In genomic region chr1:157974656-157975055, GRCm38 (mm10) we compare ENCODE assay signal across 27 mouse cellular contexts.
DNase-seq lines count a peak whose midpoint lies in the region; ATAC-seq and TF ChIP-seq lines count a peak whose summit lies in the region.
"Had no signal": no experiment of that assay in that cellular context is flagged by ENCODE, and none has a peak within 500 bp of the region (broad histone marks: within the 10 kb centered on the region; RNA-seq: fewer than 3 reads in every experiment).

No protein-coding gene starts in this region.

- H3K9ac ChIP-seq in forebrain, embryonic 13.5 days = no peak overlapping the region
- H3K9ac ChIP-seq: embryonic facial prominence, embryonic 12.5 days; embryonic facial prominence, embryonic 15.5 days; forebrain, embryonic 15.5 days; heart, embryonic 13.5 days; hindbrain, embryonic 14.5 days had no signal

- peaks cover 22% of the 10 kb centered on the region for H3K4me1 ChIP-seq in forebrain, embryonic 10.5 days
- peaks cover 29% of the 10 kb centered on the region for H3K4me1 ChIP-seq in forebrain, embryonic 13.5 days
- H3K4me1 ChIP-seq: embryonic facial prominence, embryonic 12.5 days; embryonic facial prominence, embryonic 15.5 days; heart, embryonic 13.5 days had no signal

- H3K4me3 ChIP-seq in forebrain, embryonic 10.5 days = no peak overlapping the region
- no peak overlapping the region for H3K4me3 ChIP-seq in forebrain, embryonic 13.5 days
- H3K4me3 ChIP-seq: embryonic facial prominence, embryonic 12.5 days; embryonic facial prominence, embryonic 15.5 days; forebrain, embryonic 15.5 days; heart, embryonic 10.5 days; heart, embryonic 13.5 days had no signal

- 84% methylated on average over 4 of the region's 4 CpGs for WGBS in forebrain, embryonic 10.5 days
- WGBS in forebrain, embryonic 13.5 days = 50% methylated on average over 4 of the region's 4 CpGs

- H3K9me3 ChIP-seq in forebrain, embryonic 10.5 days = no peaks in the 10 kb centered on the region
- H3K9me3 ChIP-seq in forebrain, embryonic 13.5 days (replicated peaks) = no peaks in the 10 kb centered on the region
- H3K9me3 ChIP-seq: embryonic facial prominence, embryonic 12.5 days; embryonic facial prominence, embryonic 15.5 days; forebrain, embryonic 15.5 days; heart, embryonic 10.5 days; heart, embryonic 13.5 days had no signal

- TF ChIP-seq CTCF in brain, embryonic 14.5 days (IDR thresholded peaks at IDR 0.05; ENCODE audit: borderline replicate concordance, extremely low read depth, insufficient read depth, insufficient read length) = no peak

- no peak for DNase-seq in forebrain, embryonic 10.5 days (ENCODE audit: extremely low spot score, low spot score)
- DNase-seq in retina, postnatal 1 day = peak; percentile 27
- no peak for DNase-seq in retina, embryonic 14.5 days (ENCODE audit: low spot score)
- peak; percentile 71 for DNase-seq in brain, embryonic 14.5 days (ENCODE audit: low read depth)
- DNase-seq in heart, adult 9 months (ENCODE audit: low spot score in 2 of 2) = no peak
- DNase-seq: adrenal gland, postnatal 10 days; adrenal gland, postnatal 36 days; B cell, adult 2 months; cerebellum, adult 11-12 months; cerebellum, adult 9-10 months; cerebellum, postnatal 25 days; gastrocnemius, postnatal 25 days; heart, adult 18-20 months; heart, postnatal 14 days; heart, postnatal 4 days; kidney, adult 18-20 months had no signal

- ATAC-seq in forebrain, embryonic 13.5 days = no peak
- ATAC-seq: forebrain, embryonic 15.5 days; hindbrain, postnatal 0 days; inflammation-experienced regulatory T-cells, adult 6 months; intestine, embryonic 16.5 days; Patski had no signal

- H3K27me3 ChIP-seq in forebrain, embryonic 10.5 days (ENCODE audit: poor library complexity, severe bottlenecking) = 0 out of 2 replicates have a peak, but pooled peaks cover 3% of the 10 kb centered on the region
- no peaks in the 10 kb centered on the region for H3K27me3 ChIP-seq in forebrain, embryonic 13.5 days
- H3K27me3 ChIP-seq: embryonic facial prominence, embryonic 12.5 days; embryonic facial prominence, embryonic 15.5 days; forebrain, embryonic 15.5 days; heart, embryonic 13.5 days; Patski had no signal

- 0 out of 2 replicates have a peak overlapping the region, but pooled peaks have one; percentile 11 for H3K27ac ChIP-seq in forebrain, embryonic 10.5 days
- H3K27ac ChIP-seq in forebrain, embryonic 13.5 days = no peak overlapping the region
- H3K27ac ChIP-seq: embryonic facial prominence, embryonic 12.5 days; embryonic facial prominence, embryonic 15.5 days; forebrain, embryonic 15.5 days; heart, embryonic 10.5 days; heart, embryonic 13.5 days; hindbrain, embryonic 14.5 days; hindbrain, postnatal 0 days had no signal

- no peaks in the 10 kb centered on the region for H3K36me3 ChIP-seq in forebrain, embryonic 10.5 days (replicated peaks)
- no peaks in the 10 kb centered on the region for H3K36me3 ChIP-seq in forebrain, embryonic 13.5 days (ENCODE audit: poor library complexity, severe bottlenecking)
- H3K36me3 ChIP-seq: embryonic facial prominence, embryonic 12.5 days; embryonic facial prominence, embryonic 15.5 days; forebrain, embryonic 15.5 days; heart, embryonic 10.5 days; heart, embryonic 13.5 days had no signal

- no peak for TF ChIP-seq POLR2A in brain, embryonic 14.5 days (IDR thresholded peaks at IDR 0.05; ENCODE audit: borderline replicate concordance, extremely low read depth, insufficient read depth, insufficient read length, poor library complexity, severe bottlenecking)

- H3K4me2 ChIP-seq in forebrain, embryonic 13.5 days = no peak overlapping the region
- H3K4me2 ChIP-seq: embryonic facial prominence, embryonic 12.5 days; embryonic facial prominence, embryonic 15.5 days; forebrain, embryonic 15.5 days; heart, embryonic 13.5 days; hindbrain, embryonic 14.5 days had no signal

Comparison
In these comparisons a context has a peak if more than half of its experiments do, and no peak if none do; other contexts are left out.
1. DNase-seq: peak in retina, postnatal 1 day (single experiment) and brain, embryonic 14.5 days (single experiment); none in forebrain, embryonic 10.5 days (single experiment), retina, embryonic 14.5 days (single experiment) and heart, adult 9 months (0 of 2).